Mouse (Mus musculus): ENCODE data around the gene Adgrl1.

The Adgrl1 gene

DNA sequence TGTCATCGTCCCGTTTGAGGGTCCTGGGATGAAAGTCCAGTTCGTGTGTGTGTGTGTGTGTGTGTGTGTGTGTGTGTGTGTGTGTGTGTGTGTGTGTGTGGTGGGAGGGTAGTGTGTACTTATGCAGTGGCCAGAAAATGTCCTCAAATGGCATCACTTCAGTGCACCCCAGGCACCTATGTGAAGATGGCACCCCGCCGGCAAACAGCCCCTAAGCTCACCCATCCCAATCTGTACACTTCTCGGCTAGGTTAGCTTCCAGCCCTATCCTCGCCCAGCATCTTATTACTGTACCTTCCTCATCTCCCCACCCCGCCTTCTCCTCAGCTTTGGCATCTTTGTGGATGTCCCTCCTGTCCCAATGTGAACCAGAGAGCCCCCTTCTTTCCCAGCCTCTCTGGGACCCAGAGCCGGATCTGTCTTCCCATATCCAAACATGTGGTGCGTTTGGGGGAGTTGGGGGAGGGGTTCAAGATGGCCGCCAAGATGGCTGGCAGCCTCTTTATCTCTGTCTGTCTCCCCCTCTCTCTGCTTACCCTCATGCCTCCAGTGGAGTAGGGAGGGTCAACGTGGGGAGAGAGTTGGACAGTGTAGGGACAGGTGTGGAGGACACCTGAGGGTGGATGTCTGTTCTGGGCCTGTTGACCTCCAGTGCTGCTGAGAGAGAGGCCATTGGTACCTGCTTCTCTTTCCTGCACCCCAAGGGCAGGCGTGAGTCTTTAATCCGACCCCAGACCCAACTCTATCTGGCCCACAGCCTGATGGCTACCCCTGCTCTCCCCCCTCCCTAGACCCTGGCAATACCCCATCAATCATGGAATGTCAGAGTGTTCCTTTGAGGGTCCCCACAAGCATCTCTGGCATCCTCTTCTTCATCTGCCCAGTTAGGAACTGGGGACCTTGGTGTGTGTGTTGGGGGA is 1.9 kb downstream of the Adgrl1 start:
- peak; percentile 40 for DNase-seq (ENCODE audit: low spot score)

DNA sequence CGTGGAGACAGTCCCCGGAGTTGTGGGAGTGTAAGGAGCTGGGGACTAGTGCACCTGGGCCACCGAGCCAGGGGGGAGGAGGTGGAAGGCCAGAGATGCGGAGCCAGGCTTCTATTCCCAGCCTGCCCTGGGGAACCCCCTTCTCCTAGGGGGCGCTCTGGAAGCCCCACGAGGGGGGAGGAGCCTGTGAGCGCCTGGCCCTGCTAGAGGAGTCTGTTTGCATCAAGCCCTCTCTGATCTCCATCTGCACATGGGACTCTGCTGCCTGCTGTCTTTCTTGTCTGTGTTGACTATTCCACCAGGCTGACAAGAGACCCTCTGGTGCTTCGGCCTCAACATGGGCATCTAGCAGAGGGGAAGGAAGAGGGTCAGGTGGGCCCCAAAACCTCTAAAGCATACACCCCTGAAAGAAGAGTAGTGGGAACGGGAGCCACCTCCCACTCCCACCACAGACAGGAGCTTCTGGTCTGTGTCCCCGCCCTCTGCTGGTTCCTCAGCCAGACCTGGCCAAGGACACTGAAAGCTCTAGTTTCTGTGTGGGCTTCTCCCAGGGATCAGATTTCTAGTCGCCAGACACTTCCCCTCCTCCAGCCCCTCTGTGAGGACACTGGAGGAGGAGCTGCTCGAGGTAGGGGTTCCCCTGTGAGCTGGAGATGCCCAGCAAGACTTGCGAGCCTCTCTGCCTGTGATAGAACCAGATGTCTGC is 3.2 kb downstream of the Adgrl1 start:
- DNase-seq (ENCODE audit: low spot score): peak; percentile 53

DNA sequence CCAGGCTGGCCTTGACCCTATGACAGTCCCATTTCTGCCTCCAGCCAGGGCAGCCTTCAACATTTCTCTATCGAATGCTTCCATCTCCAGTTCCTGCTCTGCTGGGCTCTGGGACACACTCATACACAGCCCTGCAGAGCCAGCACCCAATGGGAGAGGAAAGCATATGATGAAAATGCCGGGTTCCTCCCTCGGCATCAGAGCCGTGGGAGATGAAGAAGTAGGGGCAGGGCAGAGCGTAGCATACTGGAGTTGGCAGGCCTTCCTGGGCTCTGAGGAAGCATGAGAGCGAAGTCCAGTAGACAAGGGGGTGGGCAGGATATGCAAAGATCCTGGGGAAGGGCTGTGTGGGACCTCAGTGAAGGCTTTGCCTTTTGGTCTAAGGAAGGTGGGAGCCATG is 8.7 kb downstream of the Adgrl1 start:
- no peak for DNase-seq (ENCODE audit: low spot score)

DNA sequence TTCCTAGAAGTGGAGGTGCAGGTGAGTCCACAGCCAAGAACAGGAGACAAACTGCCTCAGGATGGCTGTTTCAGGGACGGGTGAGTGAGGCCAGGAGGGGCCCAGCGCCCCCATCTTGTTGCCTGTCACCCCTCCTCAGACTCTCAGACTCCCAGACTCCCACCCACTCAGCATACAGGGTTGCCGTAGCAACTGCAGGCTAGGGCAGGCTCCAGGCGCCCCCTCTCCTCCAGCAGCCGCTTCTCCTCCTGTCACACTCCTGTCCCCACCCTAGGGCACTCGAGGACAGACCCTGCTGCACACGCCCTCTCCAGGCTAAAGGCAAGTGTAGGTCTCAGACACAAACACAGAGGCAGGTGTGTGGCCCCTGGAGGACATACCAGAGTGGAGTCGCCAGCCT is 9.4 kb downstream of the Adgrl1 start:
- no peak for DNase-seq (ENCODE audit: low spot score)

DNA sequence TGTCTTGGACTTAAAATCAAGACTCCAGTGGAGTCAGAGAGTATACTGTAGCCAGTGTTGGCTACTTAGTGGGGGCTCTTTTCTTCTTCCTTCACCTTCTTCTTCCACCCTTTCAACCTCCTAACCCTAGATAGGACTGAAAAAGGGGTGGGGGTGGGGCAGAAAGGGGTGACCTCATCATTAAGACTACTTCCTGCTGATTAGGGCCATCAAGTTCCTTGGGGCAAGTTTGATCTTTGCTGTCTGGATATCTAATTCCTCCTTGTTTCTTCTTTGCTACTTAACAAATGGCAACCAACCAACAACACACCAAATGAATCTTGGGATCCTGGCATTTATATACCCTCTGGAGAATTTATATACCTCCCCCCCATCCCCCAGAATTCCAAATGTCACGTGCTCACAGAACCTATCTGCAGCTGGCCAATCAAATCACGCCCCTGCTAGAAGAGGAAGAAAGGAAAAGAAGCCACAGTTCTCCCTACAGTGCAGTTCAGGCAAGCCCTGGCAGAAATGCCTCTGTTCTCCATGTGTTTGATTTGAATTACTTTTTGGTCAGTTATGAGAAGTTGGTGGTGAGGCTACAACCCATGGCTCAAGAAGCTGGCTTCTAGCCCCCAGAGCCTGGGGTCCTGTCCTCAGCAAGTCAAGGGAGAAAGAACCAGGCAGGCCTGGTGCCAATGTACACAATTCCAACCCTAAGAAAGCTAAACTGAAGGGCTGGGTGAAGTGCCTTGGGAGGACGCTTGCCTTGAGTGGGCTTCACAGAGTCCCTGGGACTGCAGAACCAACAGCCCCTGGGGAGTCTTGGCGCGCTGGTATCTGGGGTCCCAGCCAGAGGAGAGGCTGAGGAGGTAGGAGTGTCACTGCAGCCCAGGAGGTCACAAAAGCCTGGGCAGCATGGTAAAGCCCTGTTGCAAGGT is 12.2 kb downstream of the Adgrl1 start:
- no peak for DNase-seq (ENCODE audit: low spot score)

DNA sequence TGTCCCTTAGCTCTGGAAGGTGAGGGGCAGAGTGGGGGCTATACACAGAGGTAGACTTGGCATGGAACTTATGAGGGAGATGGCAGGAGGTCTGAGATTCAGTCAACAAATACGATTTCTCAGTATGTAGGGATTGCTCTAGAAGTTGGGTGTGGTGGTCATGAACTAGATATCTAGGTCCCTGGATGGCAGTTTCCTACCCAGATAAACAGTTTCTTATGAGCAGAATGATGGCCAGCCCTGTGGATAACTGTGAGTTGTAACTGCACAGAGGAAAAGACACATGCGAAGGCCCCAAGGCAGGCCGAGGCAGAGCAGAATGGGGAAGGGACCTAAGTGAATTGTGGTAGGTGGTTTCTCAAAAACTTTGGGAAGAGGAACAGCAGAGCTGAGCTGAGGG is 14.3 kb downstream of the Adgrl1 start:
- DNase-seq (ENCODE audit: low spot score): no peak

DNA sequence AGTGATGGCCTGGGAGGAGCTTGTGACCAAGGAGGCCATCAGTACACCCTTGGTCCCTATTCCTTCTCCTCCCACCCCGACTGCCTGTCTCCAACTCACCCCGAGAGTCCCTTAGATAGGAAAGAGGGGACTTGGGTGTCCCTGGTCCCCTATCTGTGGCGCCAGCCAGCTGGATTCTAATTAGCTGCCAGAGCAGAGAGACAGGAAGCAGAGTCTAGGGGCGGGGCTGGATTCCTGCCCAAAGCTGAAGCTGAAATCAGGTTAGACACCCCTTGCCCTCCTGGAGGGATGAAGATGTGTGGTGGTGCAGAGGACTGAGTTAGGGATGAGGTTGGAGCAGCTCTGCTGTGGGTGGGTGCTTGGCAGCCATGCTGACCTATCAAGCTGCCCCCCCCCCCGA is 15.0 kb downstream of the Adgrl1 start:
- DNase-seq (ENCODE audit: low spot score): no peak

DNA sequence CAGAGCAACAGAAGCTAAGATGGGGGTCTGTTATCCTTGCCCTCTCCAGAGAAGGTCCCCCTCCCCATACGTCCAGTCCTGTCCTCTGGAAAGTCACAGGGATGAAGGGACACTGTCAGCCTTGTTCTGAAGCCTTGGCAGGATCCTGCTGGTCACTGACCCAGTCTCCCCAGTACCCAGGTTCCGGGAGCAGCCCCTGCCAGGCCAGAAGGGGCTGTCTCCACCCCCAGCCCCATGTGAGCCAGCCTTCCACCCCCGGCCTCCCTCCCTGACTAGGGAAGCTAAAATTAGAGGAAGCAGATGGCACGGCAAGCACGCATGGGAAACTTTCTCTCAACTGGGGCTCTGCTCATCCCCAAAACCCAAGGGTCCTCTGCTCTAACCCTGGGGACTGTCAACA is 16.1 kb downstream of the Adgrl1 start:
- no peak for DNase-seq (ENCODE audit: low spot score)

DNA sequence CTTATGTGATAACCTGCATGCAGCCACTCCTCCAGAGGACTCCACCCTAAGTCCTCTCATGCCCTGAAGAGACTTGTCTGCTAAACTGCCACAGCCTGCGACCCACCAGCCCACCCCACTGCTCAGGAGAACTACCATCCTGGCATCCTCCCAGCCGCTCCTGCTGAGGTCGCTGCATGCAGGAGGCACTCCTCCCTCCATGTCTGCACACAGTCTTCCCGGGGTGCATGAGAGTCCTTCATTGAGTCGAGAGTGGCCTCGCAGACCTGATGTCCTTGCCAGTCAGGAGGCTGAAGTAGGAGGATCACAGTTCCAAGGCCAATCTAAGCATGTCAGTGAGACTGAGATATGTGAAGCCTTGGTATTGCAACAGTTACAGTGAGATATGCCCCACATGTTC is 17.7 kb downstream of the Adgrl1 start:
- DNase-seq (ENCODE audit: low spot score): no peak

DNA sequence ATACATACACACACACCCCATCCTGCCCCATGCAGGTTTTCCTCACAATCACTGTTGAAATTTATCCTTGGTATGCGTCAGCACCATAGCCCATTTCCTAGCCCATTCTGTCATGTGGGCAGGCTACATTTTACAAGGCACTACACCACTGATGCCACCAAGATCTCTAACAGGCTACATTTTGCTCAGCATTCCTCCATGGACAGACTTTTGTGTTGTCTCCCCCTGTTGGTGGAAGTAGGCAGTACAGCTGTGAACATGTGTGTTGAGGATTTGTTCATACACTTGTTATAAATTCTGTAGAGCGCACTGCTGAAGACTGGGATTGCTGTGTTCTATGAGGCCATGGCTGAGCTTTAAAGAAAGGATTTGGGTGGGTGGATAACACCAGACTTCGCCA is 21.7 kb downstream of the Adgrl1 start:
- DNase-seq (ENCODE audit: low spot score): peak; percentile 95

DNA sequence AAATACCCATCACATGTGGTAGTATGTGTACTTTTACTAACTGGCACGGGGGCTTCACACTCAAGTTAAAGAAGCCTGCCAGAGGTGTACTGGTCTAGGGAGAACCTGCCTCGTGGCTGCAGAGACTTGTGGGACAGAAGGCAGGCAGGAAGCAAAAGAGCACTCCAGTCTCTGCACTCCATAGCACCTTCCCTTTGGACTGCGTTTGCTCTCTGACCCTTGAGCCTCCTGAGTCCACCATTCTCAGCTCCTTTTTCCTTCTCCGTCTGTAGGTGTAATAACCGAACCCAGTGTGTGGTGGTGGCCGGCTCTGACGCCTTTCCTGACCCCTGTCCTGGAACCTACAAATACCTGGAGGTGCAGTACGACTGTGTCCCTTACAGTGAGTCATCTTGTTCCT is 22.8 kb downstream of the Adgrl1 start:
- no peak for DNase-seq (ENCODE audit: low spot score)

DNA sequence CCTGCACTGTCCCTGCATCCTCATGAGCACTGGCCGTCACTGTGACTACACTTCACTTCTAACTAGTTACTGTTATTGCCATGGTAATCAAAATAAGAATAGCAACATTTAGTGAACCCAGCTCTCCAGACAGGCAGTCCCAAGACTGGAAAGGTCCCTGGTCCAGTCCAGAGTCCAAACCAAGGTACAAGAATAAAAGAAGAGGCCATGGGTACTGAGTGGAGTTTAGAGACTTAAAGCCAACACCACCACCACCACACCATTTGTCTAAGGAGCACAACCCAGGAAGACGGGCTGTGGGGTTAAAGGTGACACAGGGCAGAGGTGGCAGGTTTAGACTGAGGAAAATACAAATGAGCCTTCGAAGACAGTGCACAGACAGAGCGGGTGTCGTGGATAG is 24.7 kb downstream of the Adgrl1 start:
- no peak for DNase-seq (ENCODE audit: low spot score)

DNA sequence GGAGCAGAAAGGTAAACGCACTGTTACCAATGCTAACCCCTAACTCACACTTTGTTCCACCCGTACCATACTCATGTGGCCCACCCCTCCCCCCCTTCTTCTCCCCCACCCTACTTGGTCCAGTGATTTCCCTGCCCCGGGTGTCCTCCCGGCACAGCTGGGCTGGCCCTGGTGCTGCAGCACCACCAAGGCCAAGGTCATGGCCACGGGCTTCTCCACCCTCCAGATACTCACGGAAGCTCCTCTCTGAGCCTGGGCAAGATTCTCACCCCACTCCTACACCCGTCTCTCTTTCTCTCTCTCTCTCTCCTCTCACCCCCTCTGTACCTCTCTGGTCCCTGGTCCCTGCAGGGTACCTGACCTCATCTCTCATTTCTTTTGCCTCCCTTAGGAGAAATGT is 26.4 kb downstream of the Adgrl1 start:
- DNase-seq (ENCODE audit: low spot score): no peak

DNA sequence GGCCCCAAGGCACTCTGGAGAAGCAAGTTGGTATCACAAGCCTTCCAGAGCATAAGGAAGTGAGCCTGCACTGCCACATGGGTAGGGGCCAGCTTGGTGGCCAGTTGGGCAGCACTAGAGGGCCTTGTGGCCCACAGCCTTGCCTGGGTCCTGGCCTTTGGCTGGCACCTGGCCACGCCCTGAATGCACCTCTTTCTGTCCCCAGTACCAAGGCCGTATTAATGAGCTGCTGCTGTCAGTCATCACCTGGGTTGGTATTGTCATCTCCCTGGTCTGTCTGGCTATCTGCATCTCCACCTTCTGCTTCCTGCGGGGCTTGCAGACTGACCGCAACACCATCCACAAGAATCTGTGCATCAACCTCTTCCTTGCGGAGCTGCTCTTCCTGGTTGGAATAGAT is 34.3 kb downstream of the Adgrl1 start:
- DNase-seq (ENCODE audit: low spot score): no peak

DNA sequence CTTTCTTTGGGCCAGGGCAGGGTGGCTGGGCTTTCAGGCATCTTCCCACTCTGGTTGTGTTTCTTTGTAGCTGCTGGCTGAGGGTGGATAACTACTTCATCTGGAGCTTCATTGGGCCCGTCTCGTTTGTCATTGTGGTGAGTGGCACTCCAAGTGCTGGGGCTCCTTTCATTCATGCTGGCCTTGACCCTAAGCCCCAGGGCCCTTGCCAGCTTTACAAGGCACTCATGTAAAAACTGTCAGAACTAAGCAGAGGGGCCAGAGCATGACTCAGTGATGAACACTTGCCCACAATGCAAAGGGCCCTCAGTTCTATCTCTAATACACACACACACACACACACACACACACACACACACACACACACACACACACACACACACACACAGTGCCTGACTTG is 35.1 kb downstream of the Adgrl1 start:
- DNase-seq (ENCODE audit: low spot score): no peak

DNA sequence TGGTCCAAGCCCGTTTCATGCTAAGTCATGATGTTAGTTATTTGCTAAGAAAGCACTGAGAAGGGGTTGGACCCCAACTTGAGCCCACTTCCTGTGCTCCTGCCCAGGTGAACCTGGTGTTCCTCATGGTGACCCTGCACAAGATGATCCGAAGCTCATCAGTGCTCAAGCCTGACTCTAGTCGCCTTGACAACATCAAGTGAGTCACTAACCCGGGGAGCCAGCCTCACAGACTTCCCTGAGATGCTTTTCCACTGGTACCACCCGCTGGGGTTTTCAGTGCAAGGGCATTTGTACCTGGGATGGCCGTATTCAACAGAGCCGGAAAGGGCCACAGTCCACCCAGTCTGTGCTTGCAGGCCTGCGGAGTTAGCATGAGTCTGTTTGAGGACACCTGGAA is 35.5 kb downstream of the Adgrl1 start:
- DNase-seq (ENCODE audit: low spot score): no peak

DNA sequence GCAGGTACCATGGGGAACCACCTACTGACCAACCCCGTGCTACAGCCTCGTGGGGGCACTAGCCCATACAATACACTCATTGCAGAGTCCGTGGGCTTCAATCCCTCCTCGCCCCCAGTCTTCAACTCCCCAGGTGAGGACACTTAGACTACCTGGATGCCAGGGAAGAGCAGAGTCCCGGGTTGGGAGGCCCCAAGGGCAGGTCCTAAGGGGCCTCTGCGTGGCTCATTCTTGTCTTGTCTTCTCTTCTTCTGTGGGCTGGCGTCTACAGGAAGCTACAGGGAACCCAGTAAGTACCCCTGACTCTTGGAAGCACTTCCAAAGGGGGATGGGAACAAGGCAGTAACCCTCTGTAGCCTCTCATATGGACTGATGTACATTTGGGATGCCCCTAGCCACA is 37.7 kb downstream of the Adgrl1 start:
- DNase-seq (ENCODE audit: low spot score): no peak

DNA sequence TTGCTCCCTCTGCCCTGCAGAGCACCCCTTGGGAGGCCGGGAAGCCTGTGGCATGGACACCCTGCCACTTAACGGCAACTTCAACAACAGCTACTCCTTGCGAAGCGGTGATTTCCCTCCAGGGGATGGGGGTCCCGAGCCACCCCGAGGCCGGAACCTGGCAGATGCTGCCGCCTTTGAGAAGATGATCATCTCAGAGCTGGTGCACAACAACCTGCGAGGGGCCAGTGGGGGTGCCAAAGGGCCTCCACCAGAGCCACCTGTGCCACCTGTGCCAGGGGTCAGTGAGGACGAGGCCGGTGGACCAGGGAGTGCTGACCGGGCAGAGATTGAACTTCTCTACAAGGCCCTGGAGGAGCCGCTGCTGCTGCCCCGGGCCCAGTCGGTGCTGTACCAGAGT is 38.4 kb downstream of the Adgrl1 start:
- DNase-seq (ENCODE audit: low spot score): no peak

DNA sequence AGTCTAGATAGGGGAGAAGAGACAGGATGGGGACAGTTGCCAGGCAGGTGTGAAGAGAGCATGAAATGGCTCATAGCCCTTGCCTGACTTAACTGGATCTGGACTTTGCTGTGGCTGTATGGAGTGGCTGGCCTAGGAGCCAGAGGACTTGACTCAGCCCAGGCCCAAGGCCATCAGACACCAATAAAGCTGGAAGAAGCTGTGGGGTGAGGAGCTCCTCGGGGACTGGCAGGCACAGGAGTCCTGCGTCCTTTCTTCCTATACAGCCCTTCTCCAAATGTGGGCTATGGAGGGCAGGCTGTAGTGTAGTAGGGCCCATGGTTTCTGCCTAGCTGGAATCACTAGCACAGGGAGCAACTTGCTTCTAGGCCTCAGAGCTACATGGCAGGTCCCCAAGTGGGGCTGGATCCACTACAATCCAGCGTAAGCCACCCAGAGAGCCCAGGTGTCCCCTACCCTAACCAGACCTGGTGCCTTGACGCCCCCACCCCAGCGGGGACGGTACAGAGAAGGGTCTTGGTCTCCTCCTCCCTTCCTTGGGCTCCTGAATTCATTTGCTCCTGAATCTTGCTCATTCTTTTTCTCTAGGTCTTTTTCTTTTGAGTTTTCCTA is 41.3 kb downstream of the Adgrl1 start:
- DNase-seq (ENCODE audit: low spot score): no peak

DNA sequence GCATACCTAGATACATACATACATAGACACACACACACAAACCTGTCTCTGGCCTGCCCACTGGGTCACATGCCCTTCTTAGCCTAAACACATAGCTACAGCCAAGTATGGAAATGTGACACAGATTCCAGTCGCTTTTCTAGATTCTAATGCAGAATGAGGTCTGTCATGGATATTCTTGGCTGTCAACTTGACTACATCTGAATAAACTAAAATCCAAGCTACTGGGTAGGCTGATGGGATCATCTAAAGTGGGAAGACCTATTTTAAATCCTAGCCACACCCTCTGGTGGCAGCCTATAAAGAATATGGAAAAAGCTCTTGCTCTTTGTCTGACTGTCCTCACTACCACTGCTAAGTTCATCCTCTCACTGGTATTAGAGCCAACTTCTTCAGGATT is 42.5 kb downstream of the Adgrl1 start:
- no peak for DNase-seq (ENCODE audit: low spot score)

DNA sequence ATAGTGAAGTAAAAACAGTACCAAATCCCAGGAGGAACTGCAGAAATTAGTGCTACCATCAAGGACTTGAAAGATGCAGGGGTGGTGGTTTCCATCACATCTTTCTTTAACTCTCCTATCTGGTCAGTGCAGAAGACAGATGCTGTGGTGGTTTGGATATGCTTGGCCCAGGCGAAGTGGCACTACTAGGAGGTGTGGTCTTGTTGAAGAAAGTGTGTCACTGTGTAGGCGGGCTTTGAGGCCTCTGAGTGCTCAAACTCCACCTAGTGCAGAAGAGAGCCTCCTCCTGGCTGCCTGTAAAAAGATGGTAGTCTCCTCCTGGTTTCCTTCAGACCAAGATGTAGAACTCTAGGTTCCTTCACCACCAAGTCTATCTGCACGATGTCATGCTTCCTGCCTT is 45.6 kb downstream of the Adgrl1 start:
- DNase-seq (ENCODE audit: low spot score): no peak

DNA sequence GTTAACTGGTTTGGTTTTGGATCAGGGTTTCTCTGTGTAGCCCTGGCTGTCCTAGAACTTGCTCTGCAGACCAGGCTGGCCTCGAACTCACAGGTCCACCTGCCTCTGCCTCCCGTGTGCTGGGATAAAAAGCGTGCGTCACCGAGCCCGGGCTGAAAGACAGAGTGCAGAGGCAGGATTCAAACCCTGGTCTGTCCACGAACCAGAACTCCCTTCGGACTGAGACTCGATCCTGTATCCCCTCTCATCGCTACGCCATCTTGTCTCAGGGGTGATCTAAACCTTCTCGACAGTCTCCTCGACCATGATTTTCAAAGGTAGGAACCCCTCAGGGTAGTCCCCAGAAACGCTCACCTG is 54.8 kb downstream of the Adgrl1 start:
- no peak for DNase-seq (ENCODE audit: low spot score)
